Mouse (Mus musculus) E14TG2a.4 (cell line): ENCODE data around the gene Dpp8.

Experiments
- CTCF ChIP-seq: conservative IDR thresholded peaks from 2 replicates; pipeline ENCODE4 v1.5.1; 2014; ENCODE audit warnings: low read length
- NANOG ChIP-seq: IDR thresholded peaks from 2 replicates; pipeline ENCODE4 v1.6.1; 2014; ENCODE audit warnings: borderline replicate concordance, low read length, mixed read lengths

DNA sequence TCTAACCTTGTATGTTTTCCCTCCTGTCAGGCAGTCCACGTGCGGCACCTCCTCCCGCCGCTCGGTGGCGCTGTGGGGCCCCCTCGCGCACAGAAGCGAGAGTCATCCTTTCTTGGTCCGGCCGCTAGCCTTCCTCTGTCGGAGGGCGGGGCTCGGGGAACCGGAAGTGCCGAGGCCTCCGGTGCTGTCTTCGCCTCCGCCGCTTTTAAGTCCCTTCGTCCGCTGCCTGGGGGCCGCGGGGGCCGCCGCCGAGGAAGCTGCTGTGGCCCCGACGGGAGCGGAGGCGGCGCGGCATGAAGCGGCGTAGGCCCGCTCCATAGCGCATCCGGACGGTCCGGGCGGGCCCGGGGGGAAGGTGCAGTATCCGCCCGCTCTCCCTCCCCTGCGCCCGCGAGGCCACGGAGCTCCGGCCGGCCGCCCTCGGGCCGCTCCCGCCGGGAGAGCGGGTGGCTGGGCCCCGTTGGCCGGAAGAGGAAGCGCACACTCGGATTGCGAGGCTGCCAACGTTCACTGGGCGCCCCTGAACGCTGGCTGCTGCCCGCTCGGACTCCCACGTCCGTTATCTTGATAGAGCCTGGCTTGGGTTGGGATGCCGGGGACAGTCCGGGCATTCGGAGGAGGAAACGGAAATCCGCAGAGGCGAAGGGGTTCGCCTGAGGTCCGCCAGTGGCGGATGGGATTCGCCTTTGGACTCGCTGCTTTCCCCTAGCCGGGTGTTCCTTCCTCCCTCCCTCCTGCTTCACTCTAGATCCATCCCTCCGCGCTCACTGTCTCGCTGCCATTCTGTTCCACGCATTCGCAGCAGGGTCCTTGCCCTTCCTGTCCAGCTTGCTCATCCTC, at the start of gene Dpp8:
- peak; percentile 57; the same call in 1 of the 2 replicates for TF ChIP-seq CTCF
- TF ChIP-seq NANOG, result no peak
